Mouse (Mus musculus) forebrain, embryonic 16.5 days (tissue): ENCODE measurements at regions not wholly inside any gene's neighbourhood (a gene's known extent, or its start where the extent isn't known, plus 50 kb on each side); places are given as distances from the start of the nearest gene placed in this dataset.

ENCODE experiments used
- ATAC-seq: fragments of 200-750 bp; cut with Nextera tagmentation; 2 replicates; pipeline ENCODE4 v1.8.0; 2017; ENCODE audit warnings: mild to moderate bottlenecking, moderate library complexity
- H3K27ac ChIP-seq: fragments of 300-500 bp; sonication (generic); 2 replicates; pipeline ENCODE4 v1.5.1; 2014; ENCODE audit warnings: low read length, control low read depth
- H3K27me3 ChIP-seq: fragments of 300-500 bp; sonication (generic); replicated peaks from 2 replicates; pipeline ENCODE4 v1.6.1; 2014; ENCODE audit warnings: low read length; ENCODE audit not compliant: control insufficient read depth, insufficient read depth
- H3K36me3 ChIP-seq: fragments of 300-500 bp; sonication (generic); 2 replicates; pipeline ENCODE4 v1.6.1; 2014; ENCODE audit not compliant: control insufficient read depth, insufficient read depth
- H3K4me1 ChIP-seq: fragments of 300-500 bp; sonication (generic); replicated peaks from 2 replicates; pipeline ENCODE4 v1.6.1; 2014; ENCODE audit warnings: low read length; ENCODE audit not compliant: control insufficient read depth, insufficient read depth
- H3K4me2 ChIP-seq: fragments of 300-500 bp; sonication (generic); 2 replicates; pipeline ENCODE4 v1.6.1; 2014; ENCODE audit warnings: mild to moderate bottlenecking, low read length, control low read depth
- H3K4me3 ChIP-seq: fragments of 300-500 bp; sonication (generic); replicated peaks from 2 replicates; pipeline ENCODE4 v1.5.1; 2014; ENCODE audit warnings: mild to moderate bottlenecking, low read length, control low read depth
- H3K9ac ChIP-seq: fragments of 300-500 bp; sonication (generic); replicated peaks from 2 replicates; pipeline ENCODE4 v1.6.1; 2014; ENCODE audit warnings: low read depth, low read length, control low read depth
- H3K9me3 ChIP-seq: fragments of 300-500 bp; sonication (generic); 2 replicates; pipeline ENCODE4 v1.6.1; 2016; ENCODE audit warnings: low read length; ENCODE audit not compliant: control insufficient read depth
- WGBS: fragments of 180-500 bp; shearing (Covaris S2); extraction: QIAGEN DNeasy Blood & Tissue Kit; methylation state at CpG from one replicate; pipeline ENCODE4 v1.1.7; 2014; 5-methylcytosine and 5-hydroxymethylcytosine counted together

GRCm38 (mm10) chr17:45251034-45251730 lies 182.4 kb downstream of the Cdc5l start:
- WGBS, result 21% methylated on average over 22 of the region's 22 CpGs
- H3K4me3 ChIP-seq, result peak overlapping the region; percentile 21; the same call in 1 of the 2 replicates

GRCm38 (mm10) chr17:45250450-45250849 lies 183.1 kb downstream of the Cdc5l start:
- Histone ChIP-seq H3K27ac (no peak overlapping the region), H3K4me1 (no peaks in the 10 kb centered on the region), H3K9ac (no peak overlapping the region), H3K27me3 (no peaks in the 10 kb centered on the region), H3K4me3 (no peak overlapping the region), H3K4me2 (no peak overlapping the region), H3K36me3 (no peaks in the 10 kb centered on the region), H3K9me3 (no peaks in the 10 kb centered on the region)
- WGBS, result 63% methylated on average over 10 of the region's 10 CpGs
- ATAC-seq, result no peak

More at GRCm38 (mm10) chr17:45251034-45251730, 182.4 kb downstream of the Cdc5l start:
- Histone ChIP-seq H3K36me3 (no peaks in the 10 kb centered on the region), H3K27me3 (no peaks in the 10 kb centered on the region), H3K9me3 (no peaks in the 10 kb centered on the region), H3K4me2 (peak overlapping the region; percentile 41), H3K9ac (no peak overlapping the region), H3K27ac (no peak overlapping the region), H3K4me1 (no peaks in the 10 kb centered on the region)
- ATAC-seq, result peak; percentile 73

GRCm38 (mm10) chr17:45247142-45248137 lies 186.1 kb downstream of the Cdc5l start:
- Histone ChIP-seq H3K4me2 (no peak overlapping the region), H3K4me1 (peaks cover 4% of the 10 kb centered on the region; the same call in 1 of the 2 replicates), H3K27ac (no peak overlapping the region), H3K36me3 (no peaks in the 10 kb centered on the region), H3K9me3 (no peaks in the 10 kb centered on the region), H3K4me3 (no peak overlapping the region), H3K27me3 (no peaks in the 10 kb centered on the region), H3K9ac (no peak overlapping the region)
- WGBS, result 88% methylated on average over 29 of the region's 29 CpGs
- no peak for ATAC-seq

GRCm38 (mm10) chr17:45244870-45245269 lies 188.7 kb downstream of the Cdc5l start:
- Histone ChIP-seq H3K36me3 (no peaks in the 10 kb centered on the region), H3K27ac (no peak overlapping the region), H3K27me3 (no peaks in the 10 kb centered on the region), H3K9me3 (no peaks in the 10 kb centered on the region), H3K4me1 (peaks cover 4% of the 10 kb centered on the region; the same call in 1 of the 2 replicates), H3K4me2 (no peak overlapping the region), H3K9ac (no peak overlapping the region), H3K4me3 (no peak overlapping the region)
- ATAC-seq, result no peak
- WGBS, result 69% methylated on average over 10 of the region's 10 CpGs

- no peaks in the 10 kb centered on the region for H3K9me3 ChIP-seq
- no peaks in the 10 kb centered on the region for H3K36me3 ChIP-seq
- no peak overlapping the region for H3K4me2 ChIP-seq
- no peak for ATAC-seq
- no peaks in the 10 kb centered on the region for H3K27me3 ChIP-seq
- no peak overlapping the region for H3K27ac ChIP-seq
- H3K4me3 ChIP-seq, result no peak overlapping the region
- H3K4me1 ChIP-seq, result peaks cover 4% of the 10 kb centered on the region; the same call in 1 of the 2 replicates
- no peak overlapping the region for H3K9ac ChIP-seq
- 45% methylated on average over 7 of the region's 7 CpGs for WGBS
These were observed 190.4 kb downstream of the Cdc5l start for GRCm38 (mm10) chr17:45243103-45243502.

GRCm38 (mm10) chr17:45242076-45242475 lies 191.5 kb downstream of the Cdc5l start:
- H3K4me2 ChIP-seq, result no peak overlapping the region
- H3K27me3 ChIP-seq, result no peaks in the 10 kb centered on the region
- H3K9ac ChIP-seq, result no peak overlapping the region
- no peak overlapping the region for H3K4me3 ChIP-seq
- ATAC-seq, result no peak
- H3K36me3 ChIP-seq, result no peaks in the 10 kb centered on the region
- H3K27ac ChIP-seq, result no peak overlapping the region
- 90% methylated on average over 6 of the region's 6 CpGs for WGBS
- H3K4me1 ChIP-seq, result peaks cover 4% of the 10 kb centered on the region; the same call in 1 of the 2 replicates
- H3K9me3 ChIP-seq, result no peaks in the 10 kb centered on the region; the same call in 1 of the 2 replicates

GRCm38 (mm10) chr17:45240963-45241543 lies 192.5 kb downstream of the Cdc5l start:
- Histone ChIP-seq H3K4me1 (peaks cover 4% of the 10 kb centered on the region; the same call in 1 of the 2 replicates), H3K4me3 (no peak overlapping the region), H3K27me3 (no peaks in the 10 kb centered on the region), H3K27ac (no peak overlapping the region), H3K9ac (no peak overlapping the region), H3K9me3 (no peaks in the 10 kb centered on the region; the same call in 1 of the 2 replicates), H3K36me3 (no peaks in the 10 kb centered on the region), H3K4me2 (no peak overlapping the region)
- 25% methylated on average over 7 of the region's 7 CpGs for WGBS
- no peak for ATAC-seq

GRCm38 (mm10) chr17:45240545-45240944 lies 193.0 kb downstream of the Cdc5l start:
- Histone ChIP-seq H3K4me3 (no peak overlapping the region), H3K36me3 (no peaks in the 10 kb centered on the region), H3K27me3 (no peaks in the 10 kb centered on the region), H3K27ac (no peak overlapping the region), H3K4me1 (peaks cover 4% of the 10 kb centered on the region; the same call in 1 of the 2 replicates), H3K9me3 (no peaks in the 10 kb centered on the region; the same call in 1 of the 2 replicates), H3K9ac (no peak overlapping the region), H3K4me2 (no peak overlapping the region)
- no peak for ATAC-seq
- WGBS, result 73% methylated on average over 6 of the region's 6 CpGs

GRCm38 (mm10) chr17:45237246-45237645 lies 196.3 kb downstream of the Cdc5l start:
- Histone ChIP-seq H3K4me3 (no peak overlapping the region), H3K9ac (no peak overlapping the region), H3K4me1 (no peaks in the 10 kb centered on the region), H3K27me3 (no peaks in the 10 kb centered on the region), H3K36me3 (no peaks in the 10 kb centered on the region), H3K9me3 (no peaks in the 10 kb centered on the region; the same call in 1 of the 2 replicates), H3K27ac (no peak overlapping the region), H3K4me2 (no peak overlapping the region)
- WGBS, result 92% methylated on average over 1 of the region's 1 CpGs
- no peak for ATAC-seq
